ENCODE assay signal across 10 mouse cellular contexts in the genomic region with DNA sequence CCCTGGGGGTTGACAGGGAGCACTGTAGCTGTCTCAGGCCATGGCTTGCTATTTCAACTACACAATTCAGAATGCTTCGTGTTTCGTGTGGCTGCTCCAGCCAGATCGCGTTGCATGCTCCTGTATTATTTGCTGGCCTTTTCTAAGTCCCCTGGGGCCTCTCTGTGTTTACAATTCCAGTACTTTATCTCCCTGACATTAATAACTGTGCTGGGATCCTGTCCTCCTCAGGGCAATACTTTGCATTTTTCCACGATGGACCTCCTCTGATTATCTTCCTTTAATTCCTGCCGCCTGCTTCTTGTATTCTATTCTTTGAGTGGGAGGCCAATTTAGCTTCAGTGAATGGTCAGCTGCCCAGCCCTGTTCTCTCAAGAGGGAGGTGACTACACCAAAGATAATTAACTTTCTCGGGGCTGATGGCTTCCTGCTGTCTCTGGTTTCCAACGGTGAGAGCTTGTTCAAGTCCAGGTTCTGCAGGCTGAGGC.
DNase-seq lines count a peak whose midpoint lies in the region; ATAC-seq and TF ChIP-seq lines count a peak whose summit lies in the region.
"Had no signal": no experiment of that assay in that cellular context is flagged by ENCODE, and none has a peak within 500 bp of the region (broad histone marks: within the 10 kb centered on the region; RNA-seq: fewer than 3 reads in every experiment).

No protein-coding gene starts in this region.

- DNase-seq in embryo, embryonic 10 days (ENCODE audit: low spot score) = peak; percentile 27
- DNase-seq in embryo, embryonic 9.5 days (ENCODE audit: extremely low spot score) = no peak
- no peak for DNase-seq in lung, postnatal 0 days (ENCODE audit: low spot score)
- DNase-seq in lung, postnatal 25 days (ENCODE audit: low spot score) = no peak
- DNase-seq in heart, embryonic 10.5 days (ENCODE audit: low spot score) = no peak
- peak; percentile 28 for DNase-seq in limb, embryonic 10.5 days (ENCODE audit: low spot score)
- no peak for DNase-seq in frontal cortex, adult 2 months (ENCODE audit: extremely low spot score in 1 of 2, low spot score in 1 of 2)
- DNase-seq in layer of hippocampus, postnatal 36 days = no peak
- DNase-seq: forebrain, postnatal 0 days had no signal

- ATAC-seq in lung, postnatal 0 days = no peak
- ATAC-seq: forebrain, postnatal 0 days had no signal

- TF ChIP-seq EP300 in lung, postnatal 0 days (IDR thresholded peaks at IDR 0.05) = no peak

- H3K36me3 ChIP-seq in lung, postnatal 0 days (ENCODE audit: insufficient read depth, low read length) = no peaks in the 10 kb centered on the region
- no peaks in the 10 kb centered on the region for H3K36me3 ChIP-seq in heart, embryonic 10.5 days
- H3K36me3 ChIP-seq in limb, embryonic 10.5 days = no peaks in the 10 kb centered on the region
- H3K36me3 ChIP-seq: limb, embryonic 13.5 days had no signal

- H3K4me2 ChIP-seq in lung, postnatal 0 days (replicated peaks; ENCODE audit: low read depth, low read length) = no peak overlapping the region
- H3K4me2 ChIP-seq: limb, embryonic 13.5 days had no signal

- H3K4me1 ChIP-seq in lung, postnatal 0 days (ENCODE audit: insufficient read depth, low read depth, low read length) = 0 out of 2 replicates have a peak, but pooled peaks cover 3% of the 10 kb centered on the region
- H3K4me1 ChIP-seq in heart, embryonic 10.5 days = peaks cover 30% of the 10 kb centered on the region
- H3K4me1 ChIP-seq in limb, embryonic 10.5 days = peaks cover 19% of the 10 kb centered on the region

- WGBS in lung, postnatal 0 days = 28% methylated on average over 8 of the region's 8 CpGs
- WGBS in heart, embryonic 10.5 days = 26% methylated on average over 8 of the region's 8 CpGs
- WGBS in limb, embryonic 10.5 days = 47% methylated on average over 8 of the region's 8 CpGs

- no peak overlapping the region for H3K4me3 ChIP-seq in lung, postnatal 0 days (ENCODE audit: low read depth, low read length)
- no peak overlapping the region for H3K4me3 ChIP-seq in heart, embryonic 10.5 days
- H3K4me3 ChIP-seq in limb, embryonic 10.5 days = no peak overlapping the region
- H3K4me3 ChIP-seq: limb, embryonic 13.5 days had no signal

- no peaks in the 10 kb centered on the region for H3K9me3 ChIP-seq in lung, postnatal 0 days (ENCODE audit: low read length)
- no peaks in the 10 kb centered on the region for H3K9me3 ChIP-seq in heart, embryonic 10.5 days
- H3K9me3 ChIP-seq in limb, embryonic 10.5 days (replicated peaks) = no peaks in the 10 kb centered on the region
- H3K9me3 ChIP-seq: limb, embryonic 13.5 days had no signal

- H3K27me3 ChIP-seq in lung, postnatal 0 days (replicated peaks; ENCODE audit: insufficient read depth, low read length) = no peaks in the 10 kb centered on the region
- H3K27me3 ChIP-seq in heart, embryonic 10.5 days (ENCODE audit: insufficient read depth, poor library complexity, severe bottlenecking) = no peaks in the 10 kb centered on the region
- H3K27me3 ChIP-seq in limb, embryonic 10.5 days (ENCODE audit: low read depth, poor library complexity, severe bottlenecking) = no peaks in the 10 kb centered on the region
- H3K27me3 ChIP-seq: limb, embryonic 13.5 days had no signal

- H3K9ac ChIP-seq in lung, postnatal 0 days (replicated peaks; ENCODE audit: low read depth) = no peak overlapping the region
- H3K9ac ChIP-seq: forebrain, postnatal 0 days; limb, embryonic 13.5 days had no signal

- 0 out of 2 replicates have a peak overlapping the region, but pooled peaks have one; percentile 33 for H3K27ac ChIP-seq in lung, postnatal 0 days (ENCODE audit: low read length)
- peak overlapping the region; percentile 56 for H3K27ac ChIP-seq in heart, embryonic 10.5 days
- H3K27ac ChIP-seq in limb, embryonic 10.5 days = no peak overlapping the region; the same call in 1 of the 2 replicates
- H3K27ac ChIP-seq: limb, embryonic 13.5 days had no signal

- TF ChIP-seq CTCF in lung, postnatal 0 days (IDR thresholded peaks at IDR 0.05) = no peak

Comparison
In these comparisons a context has a peak if more than half of its experiments do, and no peak if none do; other contexts are left out.
1. DNase-seq: peak in embryo, embryonic 10 days (single experiment) and limb, embryonic 10.5 days (single experiment); none in embryo, embryonic 9.5 days (single experiment), lung, postnatal 0 days (single experiment), lung, postnatal 25 days (single experiment), heart, embryonic 10.5 days (single experiment), frontal cortex, adult 2 months (0 of 2) and layer of hippocampus, postnatal 36 days (0 of 2).